Mouse (Mus musculus) limb, embryonic 12.5 days (tissue): ENCODE results near the gene Pde4dip. TPM values are rescaled to one million over a fixed set of nuclear protein-coding genes. Genes with fewer than 3 reads are reported as not detected.

Experiments used
- ATAC-seq: fragments of 200-750 bp; cut with Nextera tagmentation; 2 replicates; pipeline ENCODE4 v1.8.0; 2017; ENCODE audit warnings: low read depth, moderate TSS enrichment; ENCODE audit not compliant: insufficient number of reproducible peaks, insufficient read depth, low FRiP score, low TSS enrichment
- H3K27ac ChIP-seq: fragments of 300-500 bp; sonication (generic); 2 replicates; pipeline ENCODE4 v1.5.1; 2016; ENCODE audit warnings: mild to moderate bottlenecking, moderate library complexity
- H3K27me3 ChIP-seq: fragments of 300-500 bp; sonication (generic); 2 replicates; pipeline ENCODE4 v1.6.1; 2016; ENCODE audit warnings: mild to moderate bottlenecking, moderate library complexity
- H3K36me3 ChIP-seq: fragments of 300-500 bp; sonication (generic); 2 replicates; pipeline ENCODE4 v1.6.1; 2016; ENCODE audit warnings: mild to moderate bottlenecking, moderate library complexity
- H3K4me1 ChIP-seq: fragments of 300-500 bp; sonication (generic); replicated peaks from 2 replicates; pipeline ENCODE4 v1.6.1; 2016
- H3K4me2 ChIP-seq: fragments of 300-500 bp; sonication (generic); 2 replicates; pipeline ENCODE4 v1.6.1; 2016; ENCODE audit warnings: mild to moderate bottlenecking, moderate library complexity
- H3K4me3 ChIP-seq: fragments of 300-500 bp; sonication (generic); replicated peaks from 2 replicates; pipeline ENCODE4 v1.5.1; 2016; ENCODE audit warnings: mild to moderate bottlenecking
- H3K9ac ChIP-seq: fragments of 300-500 bp; sonication (generic); replicated peaks from 2 replicates; pipeline ENCODE4 v1.6.1; 2016; ENCODE audit warnings: mild to moderate bottlenecking, moderate library complexity
- H3K9me3 ChIP-seq: fragments of 300-500 bp; sonication (generic); 2 replicates; pipeline ENCODE4 v1.6.1; 2016; ENCODE audit warnings: mild to moderate bottlenecking, moderate library complexity
- WGBS: fragments of 180-500 bp; shearing (Covaris S2); methylation state at CpG from one replicate; pipeline ENCODE4 v1.1.7; 2016; 5-methylcytosine and 5-hydroxymethylcytosine counted together
- polyA plus RNA-seq: library from polyadenylated mRNA; unstranded; fragments of >200 nt; fragmentation: Nextera tagmentation; extraction: Ambion mirVana; gene quantifications from 2 replicates; pipeline ENCODE4 v1.2.1, GENCODE M21; 2016

Pde4dip gene
- polyA plus RNA-seq, 1 experiment from 2014 or later, result 31.9 TPM

GRCm38 (mm10) chr3:97800004-97800403 lies 88.5 kb downstream of the Pde4dip start:
- Histone ChIP-seq H3K4me2 (no peak overlapping the region), H3K9me3 (no peaks in the 10 kb centered on the region), H3K4me3 (no peak overlapping the region), H3K36me3 (no peaks in the 10 kb centered on the region), H3K27me3 (no peaks in the 10 kb centered on the region), H3K9ac (no peak overlapping the region), H3K4me1 (0 out of 2 replicates have a peak, but pooled peaks cover 8% of the 10 kb centered on the region), H3K27ac (no peak overlapping the region)
- no peak for ATAC-seq
- WGBS, result 83% methylated on average over 3 of the region's 3 CpGs

- Histone ChIP-seq H3K9ac (no peak overlapping the region), H3K4me3 (no peak overlapping the region), H3K27ac (no peak overlapping the region), H3K4me2 (no peak overlapping the region), H3K36me3 (no peaks in the 10 kb centered on the region), H3K4me1 (0 out of 2 replicates have a peak, but pooled peaks cover 8% of the 10 kb centered on the region), H3K27me3 (no peaks in the 10 kb centered on the region), H3K9me3 (no peaks in the 10 kb centered on the region)
- WGBS, result 56% methylated on average over 3 of the region's 3 CpGs
- ATAC-seq, result no peak
Observed at GRCm38 (mm10) chr3:97799267-97799666, 89.2 kb downstream of the Pde4dip start.

- Histone ChIP-seq H3K9ac (no peak overlapping the region), H3K4me1 (0 out of 2 replicates have a peak, but pooled peaks cover 3% of the 10 kb centered on the region), H3K27me3 (no peaks in the 10 kb centered on the region), H3K4me2 (no peak overlapping the region), H3K36me3 (no peaks in the 10 kb centered on the region), H3K4me3 (no peak overlapping the region), H3K9me3 (no peaks in the 10 kb centered on the region), H3K27ac (no peak overlapping the region)
- ATAC-seq, result no peak
- WGBS, result 57% methylated on average over 6 of the region's 6 CpGs
Observed at GRCm38 (mm10) chr3:97797371-97797770, 91.1 kb downstream of the Pde4dip start.

- H3K36me3 ChIP-seq, result no peaks in the 10 kb centered on the region
- 84% methylated on average over 8 of the region's 8 CpGs for WGBS
- no peak overlapping the region for H3K27ac ChIP-seq
- no peak for ATAC-seq
- 0 out of 2 replicates have a peak, but pooled peaks cover 4% of the 10 kb centered on the region for H3K9me3 ChIP-seq
- H3K9ac ChIP-seq, result no peak overlapping the region
- no peaks in the 10 kb centered on the region for H3K4me1 ChIP-seq
- no peaks in the 10 kb centered on the region for H3K27me3 ChIP-seq
- H3K4me2 ChIP-seq, result no peak overlapping the region
- no peak overlapping the region for H3K4me3 ChIP-seq
Observed at GRCm38 (mm10) chr3:97793995-97794394, 94.5 kb downstream of the Pde4dip start.

GRCm38 (mm10) chr3:97790150-97790549 lies 98.4 kb downstream of the Pde4dip start:
- H3K4me2 ChIP-seq, result no peak overlapping the region
- ATAC-seq, result no peak
- no peak overlapping the region for H3K4me3 ChIP-seq
- H3K9ac ChIP-seq, result no peak overlapping the region
- 0 out of 2 replicates have a peak, but pooled peaks cover 4% of the 10 kb centered on the region for H3K9me3 ChIP-seq
- H3K27me3 ChIP-seq, result no peaks in the 10 kb centered on the region
- no peak overlapping the region for H3K27ac ChIP-seq
- no peaks in the 10 kb centered on the region for H3K36me3 ChIP-seq
- H3K4me1 ChIP-seq, result no peaks in the 10 kb centered on the region
- WGBS, result 59% methylated on average over 1 of the region's 1 CpGs

- no peak overlapping the region for H3K9ac ChIP-seq
- H3K4me3 ChIP-seq, result no peak overlapping the region
- no peak for ATAC-seq
- no peaks in the 10 kb centered on the region for H3K27me3 ChIP-seq
- H3K4me1 ChIP-seq, result no peaks in the 10 kb centered on the region
- no peaks in the 10 kb centered on the region for H3K36me3 ChIP-seq
- H3K4me2 ChIP-seq, result no peak overlapping the region
- H3K9me3 ChIP-seq, result 0 out of 2 replicates have a peak, but pooled peaks cover 4% of the 10 kb centered on the region
- H3K27ac ChIP-seq, result no peak overlapping the region
Observed at GRCm38 (mm10) chr3:97789317-97789716, 99.2 kb downstream of the Pde4dip start.

GRCm38 (mm10) chr3:97776195-97776594 lies 112.3 kb downstream of the Pde4dip start:
- no peaks in the 10 kb centered on the region for H3K9me3 ChIP-seq
- no peaks in the 10 kb centered on the region for H3K4me1 ChIP-seq
- H3K36me3 ChIP-seq, result no peaks in the 10 kb centered on the region
- no peak overlapping the region for H3K4me3 ChIP-seq
- H3K27me3 ChIP-seq, result no peaks in the 10 kb centered on the region
- no peak for ATAC-seq
- no peak overlapping the region for H3K27ac ChIP-seq
- no peak overlapping the region for H3K4me2 ChIP-seq
- no peak overlapping the region for H3K9ac ChIP-seq
- 52% methylated on average over 4 of the region's 4 CpGs for WGBS

- H3K4me1 ChIP-seq, result no peaks in the 10 kb centered on the region
- 74% methylated on average over 2 of the region's 2 CpGs for WGBS
Observed at GRCm38 (mm10) chr3:97775742-97776141, 112.8 kb downstream of the Pde4dip start.

GRCm38 (mm10) chr3:97774861-97775260 lies 113.6 kb downstream of the Pde4dip start:
- ATAC-seq, result no peak
- Histone ChIP-seq H3K4me1 (no peaks in the 10 kb centered on the region), H3K9me3 (no peaks in the 10 kb centered on the region), H3K27ac (no peak overlapping the region), H3K9ac (no peak overlapping the region), H3K36me3 (no peaks in the 10 kb centered on the region), H3K4me2 (no peak overlapping the region), H3K27me3 (no peaks in the 10 kb centered on the region), H3K4me3 (no peak overlapping the region)
- WGBS, result 83% methylated on average over 1 of the region's 1 CpGs

More at GRCm38 (mm10) chr3:97775742-97776141, 112.8 kb downstream of the Pde4dip start:
- no peak overlapping the region for H3K9ac ChIP-seq
- no peak for ATAC-seq
- no peak overlapping the region for H3K27ac ChIP-seq
- no peak overlapping the region for H3K4me2 ChIP-seq
- no peaks in the 10 kb centered on the region for H3K36me3 ChIP-seq
- H3K9me3 ChIP-seq, result no peaks in the 10 kb centered on the region
- H3K27me3 ChIP-seq, result no peaks in the 10 kb centered on the region
- H3K4me3 ChIP-seq, result no peak overlapping the region

GRCm38 (mm10) chr3:97767771-97768762 lies 120.4 kb downstream of the Pde4dip start:
- peak; percentile 98 for ATAC-seq
- WGBS, result 3% methylated on average over 47 of the region's 47 CpGs
- H3K36me3 ChIP-seq, result no peaks in the 10 kb centered on the region
- H3K4me3 ChIP-seq, result peak overlapping the region; percentile 75
- peaks cover 32% of the 10 kb centered on the region for H3K4me1 ChIP-seq
- peak overlapping the region; percentile 67 for H3K4me2 ChIP-seq
- H3K9me3 ChIP-seq, result no peaks in the 10 kb centered on the region
- H3K27ac ChIP-seq, result peak overlapping the region; percentile 86
- peak overlapping the region; percentile 76 for H3K9ac ChIP-seq
- H3K27me3 ChIP-seq, result no peaks in the 10 kb centered on the region

GRCm38 (mm10) chr3:97767041-97767770 lies 121.3 kb downstream of the Pde4dip start:
- Histone ChIP-seq H3K27ac (peak overlapping the region; percentile 86), H3K9me3 (no peaks in the 10 kb centered on the region), H3K9ac (peak overlapping the region; percentile 76), H3K27me3 (no peaks in the 10 kb centered on the region), H3K4me2 (peak overlapping the region; percentile 67), H3K36me3 (no peaks in the 10 kb centered on the region), H3K4me1 (peaks cover 37% of the 10 kb centered on the region), H3K4me3 (peak overlapping the region; percentile 75)
- 6% methylated on average over 40 of the region's 40 CpGs for WGBS
- ATAC-seq, result peak; percentile 83; the same call in 1 of the 2 replicates
